ENCODE assay signal across 25 mouse cellular contexts in genomic region chr9:98712826-98713225, GRCm38 (mm10).
DNase-seq lines count a peak whose midpoint lies in the region; ATAC-seq and TF ChIP-seq lines count a peak whose summit lies in the region.
"Had no signal": no experiment of that assay in that cellular context is flagged by ENCODE, and none has a peak within 500 bp of the region (broad histone marks: within the 10 kb centered on the region; RNA-seq: fewer than 3 reads in every experiment).

No protein-coding gene starts in this region.

- H3K9ac ChIP-seq in lung, embryonic 14.5 days = no peak overlapping the region
- no peak overlapping the region for H3K9ac ChIP-seq in forebrain, embryonic 15.5 days (replicated peaks)
- H3K9ac ChIP-seq: embryonic facial prominence, embryonic 12.5 days; forebrain, embryonic 13.5 days had no signal

- TF ChIP-seq CTCF in lung, embryonic 14.5 days (IDR thresholded peaks at IDR 0.05; ENCODE audit: low read depth) = no peak

- no peaks in the 10 kb centered on the region for H3K36me3 ChIP-seq in lung, embryonic 14.5 days (ENCODE audit: insufficient read depth)
- no peaks in the 10 kb centered on the region for H3K36me3 ChIP-seq in megakaryocyte, embryonic 14.5 days (replicated peaks; ENCODE audit: low read length)
- H3K36me3 ChIP-seq in embryonic facial prominence, embryonic 10.5 days (replicated peaks) = no peaks in the 10 kb centered on the region
- no peaks in the 10 kb centered on the region for H3K36me3 ChIP-seq in forebrain, embryonic 15.5 days
- H3K36me3 ChIP-seq: embryonic facial prominence, embryonic 12.5 days; G1E had no signal

- intact Hi-C loops in heart, postnatal 14 days (cut with DNase I) = no loop called here

- H3K27ac ChIP-seq in lung, embryonic 14.5 days (ENCODE audit: low read depth) = peak overlapping the region; percentile 58; the same call in 1 of the 2 replicates
- peak overlapping the region; percentile 40; the same call in 1 of the 2 replicates for H3K27ac ChIP-seq in embryonic facial prominence, embryonic 10.5 days (replicated peaks)
- no peak overlapping the region for H3K27ac ChIP-seq in forebrain, embryonic 15.5 days (replicated peaks)
- H3K27ac ChIP-seq: embryonic facial prominence, embryonic 12.5 days; forebrain, embryonic 13.5 days had no signal

- peak; percentile 72 for DNase-seq in heart, adult 11 months
- no peak for DNase-seq in heart, postnatal 14 days
- no peak for DNase-seq in lung, embryonic 14.5 days
- DNase-seq in lung, postnatal 4 days = no peak
- peak; percentile 9 for DNase-seq in embryonic facial prominence, embryonic 10.5 days (ENCODE audit: low spot score)
- DNase-seq: adrenal gland, adult 8-10 months; adrenal gland, postnatal 14 days; adrenal gland, postnatal 36 days; B cell, adult 2 months; cerebellum, adult 18-20 months; cerebellum, adult 8-10 months; cerebellum, adult 9-11 months; cerebellum, postnatal 14 days; cerebellum, postnatal 36 days; embryo, embryonic 11 days had no signal

- no peaks in the 10 kb centered on the region for H3K9me3 ChIP-seq in lung, embryonic 14.5 days (ENCODE audit: low read depth, low read length)
- H3K9me3 ChIP-seq in megakaryocyte, embryonic 14.5 days = no peaks in the 10 kb centered on the region
- no peaks in the 10 kb centered on the region for H3K9me3 ChIP-seq in embryonic facial prominence, embryonic 10.5 days
- H3K9me3 ChIP-seq in forebrain, embryonic 15.5 days = no peaks in the 10 kb centered on the region
- H3K9me3 ChIP-seq: embryonic facial prominence, embryonic 12.5 days; forebrain, embryonic 13.5 days had no signal

- no peak overlapping the region for H3K4me2 ChIP-seq in lung, embryonic 14.5 days
- no peak overlapping the region for H3K4me2 ChIP-seq in forebrain, embryonic 15.5 days (replicated peaks)
- H3K4me2 ChIP-seq: embryonic facial prominence, embryonic 12.5 days; forebrain, embryonic 13.5 days had no signal

- H3K27me3 ChIP-seq in lung, embryonic 14.5 days (ENCODE audit: insufficient read depth, low read length) = no peaks in the 10 kb centered on the region
- H3K27me3 ChIP-seq in megakaryocyte, embryonic 14.5 days (replicated peaks) = peaks cover 16% of the 10 kb centered on the region
- H3K27me3 ChIP-seq in embryonic facial prominence, embryonic 10.5 days (replicated peaks; ENCODE audit: low read depth, poor library complexity, severe bottlenecking) = no peaks in the 10 kb centered on the region
- H3K27me3 ChIP-seq in forebrain, embryonic 15.5 days = no peaks in the 10 kb centered on the region
- H3K27me3 ChIP-seq: forebrain, embryonic 13.5 days had no signal

- no peak overlapping the region for H3K4me3 ChIP-seq in lung, embryonic 14.5 days (ENCODE audit: low read depth, low read length)
- peak overlapping the region; percentile 70 for H3K4me3 ChIP-seq in megakaryocyte, embryonic 14.5 days (replicated peaks)
- no peak overlapping the region for H3K4me3 ChIP-seq in embryonic facial prominence, embryonic 10.5 days
- no peak overlapping the region for H3K4me3 ChIP-seq in forebrain, embryonic 15.5 days
- H3K4me3 ChIP-seq: embryonic facial prominence, embryonic 12.5 days; forebrain, embryonic 13.5 days had no signal

- no peak for ATAC-seq in lung, embryonic 14.5 days (ENCODE audit: insufficient read depth)
- no peak for ATAC-seq in megakaryocyte, adult 5-6 weeks (ENCODE audit: poor library complexity, severe bottlenecking)
- ATAC-seq in forebrain, embryonic 15.5 days (replicated peaks) = no peak
- ATAC-seq: activated CD4-positive, CD25-positive, alpha-beta regulatory T cell, adult 4 months; CD4-positive, CD25-positive, alpha-beta regulatory T cell, adult 4 months; forebrain, embryonic 13.5 days; forebrain, embryonic 16.5 days; Patski had no signal

- H3K4me1 ChIP-seq in lung, embryonic 14.5 days (ENCODE audit: insufficient read depth) = no peaks in the 10 kb centered on the region
- no peaks in the 10 kb centered on the region; the same call in 1 of the 2 replicates for H3K4me1 ChIP-seq in megakaryocyte, embryonic 14.5 days
- H3K4me1 ChIP-seq in embryonic facial prominence, embryonic 10.5 days = peaks cover 62% of the 10 kb centered on the region
- no peaks in the 10 kb centered on the region for H3K4me1 ChIP-seq in forebrain, embryonic 15.5 days
- H3K4me1 ChIP-seq: forebrain, embryonic 13.5 days had no signal

- 78% methylated on average over 7 of the region's 7 CpGs for WGBS in lung, embryonic 14.5 days
- WGBS in embryonic facial prominence, embryonic 10.5 days = 90% methylated on average over 7 of the region's 7 CpGs
- 94% methylated on average over 7 of the region's 7 CpGs for WGBS in forebrain, embryonic 15.5 days

Comparison
In these comparisons a context has a peak if more than half of its experiments do, and no peak if none do; other contexts are left out.
1. DNase-seq: peak in heart, adult 11 months (single experiment) and embryonic facial prominence, embryonic 10.5 days (single experiment); none in heart, postnatal 14 days (0 of 2), lung, embryonic 14.5 days (single experiment) and lung, postnatal 4 days (0 of 2).